Mouse (Mus musculus): Measurements from ENCODE around the gene Podxl2. TPM values are rescaled to one million over a fixed set of nuclear protein-coding genes. Genes with fewer than 3 reads are reported as not detected.

Podxl2 gene
- total RNA-seq (2023), result not detected

GRCm38 (mm10) chr6:88874868-88875508, at the start of gene Podxl2:
Gene Podxl2, minus strand, starts transcription at chr6:88875044.

GRCm38 (mm10) chr6:88901947-88902820, 27.3 kb upstream of the Podxl2 start, which contains the start of gene Tpra1:
Gene Tpra1, plus strand, starts transcription at chr6:88902251.

GRCm38 (mm10) chr6:88898534-88899048, 23.7 kb upstream of the Podxl2 start, which contains the start of gene Mcm2:
Gene Mcm2, minus strand, starts transcription at chr6:88898780.

GRCm38 (mm10) chr6:88841781-88842689, 32.8 kb downstream of the Podxl2 start, which contains the start of gene Abtb1:
Gene Abtb1, minus strand, starts transcription at chr6:88841984.

Other genes starting within 250 kb of the Podxl2 start
- not detected for gene Kbtbd12, start 237.1 kb downstream of the Podxl2 start, total RNA-seq (2023)
- 1.8 TPM for gene Mgll, start 150.6 kb downstream of the Podxl2 start, total RNA-seq (2023)
- 65.0 TPM for gene Abtb1, start 33.1 kb downstream of the Podxl2 start, total RNA-seq (2023)
- gene Mcm2, start 23.7 kb upstream of the Podxl2 start, total RNA-seq (2023), result 57.0 TPM
- 129 TPM for gene Tpra1, start 27.2 kb upstream of the Podxl2 start, total RNA-seq (2023)

Measured in CD4-positive naive resting alpha-beta T cell, adult 57 days (primary cell).